Mouse (Mus musculus) embryo, embryonic 11 days (tissue): ENCODE measurements around the gene Gm8653.
"Not testable (repeated sequence)": the region's sequence is repeated elsewhere in the genome, so short reads cannot be mapped to it uniquely, and the experiment has no call there.

ENCODE experiments used
- DNase-seq: peaks from one replicate; pipeline ENCODE4 v3.0.0-alpha.2; 2015

The Gm8653 gene

GRCm38 (mm10) chr7:22201164-22201563, at the start of gene Gm8653:
TSS of gene Gm8653 (minus strand) at chr7:22201264.
- DNase-seq: not testable (repeated sequence)

GRCm38 (mm10) chr7:22229384-22229783, 28.3 kb upstream of the Gm8653 start, which contains the start of gene Gm8453:
TSS of gene Gm8453 (minus strand) at chr7:22229484.
- DNase-seq: not testable (repeated sequence)

DNA sequence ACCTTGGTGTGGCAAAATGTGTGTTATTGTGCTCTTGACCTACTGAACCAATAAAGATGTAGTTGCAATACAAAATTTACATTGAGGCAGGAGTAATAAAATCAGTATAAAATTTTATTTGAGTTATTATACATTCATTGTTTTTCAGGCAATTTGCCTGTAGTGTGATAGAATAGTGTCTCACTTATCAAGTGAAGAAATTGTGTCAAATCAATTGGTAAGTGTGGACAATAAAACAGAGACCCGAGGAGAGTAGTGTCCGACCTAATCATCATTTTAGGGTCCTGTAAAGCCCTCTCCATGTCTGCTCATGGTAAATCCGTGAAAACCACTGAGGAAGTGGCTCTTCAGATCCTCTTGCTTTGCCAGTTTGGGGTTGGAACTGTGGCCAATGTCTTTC, 12.0 kb downstream of the Gm8653 start, which contains the start of gene Vmn1r143:
Vmn1r143 (plus strand) TSS at position 301 of the 400 bp plus-strand sequence.
- DNase-seq: not testable (repeated sequence)

DNA sequence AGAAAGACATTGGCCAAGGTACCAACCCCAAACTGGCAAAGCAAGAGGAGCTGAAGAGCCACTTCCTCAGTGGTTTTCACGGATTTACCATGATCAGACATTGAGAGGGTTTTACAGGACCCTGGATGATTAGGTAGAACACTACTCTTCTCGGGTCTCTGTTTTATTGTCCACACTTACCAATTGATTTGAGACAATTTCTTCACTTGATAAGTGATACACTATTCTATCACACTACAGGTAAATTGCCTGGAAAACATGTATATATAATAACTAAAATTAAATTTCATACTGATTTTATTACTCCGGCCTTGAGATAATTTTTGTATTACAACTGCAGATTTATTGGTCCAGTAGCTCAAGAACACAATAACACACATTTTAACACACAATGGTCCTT, 37.1 kb downstream of the Gm8653 start, which contains the start of gene Vmn1r142:
Vmn1r142 (minus strand) TSS at position 101 of the 400 bp plus-strand sequence.
- DNase-seq: not testable (repeated sequence)
